Mouse (Mus musculus): Measurements from ENCODE around the gene Usp34.
"Not testable (repeated sequence)": the region's sequence is repeated elsewhere in the genome, so short reads cannot be mapped to it uniquely, and the experiment has no call there.

The Usp34 gene

DNA sequence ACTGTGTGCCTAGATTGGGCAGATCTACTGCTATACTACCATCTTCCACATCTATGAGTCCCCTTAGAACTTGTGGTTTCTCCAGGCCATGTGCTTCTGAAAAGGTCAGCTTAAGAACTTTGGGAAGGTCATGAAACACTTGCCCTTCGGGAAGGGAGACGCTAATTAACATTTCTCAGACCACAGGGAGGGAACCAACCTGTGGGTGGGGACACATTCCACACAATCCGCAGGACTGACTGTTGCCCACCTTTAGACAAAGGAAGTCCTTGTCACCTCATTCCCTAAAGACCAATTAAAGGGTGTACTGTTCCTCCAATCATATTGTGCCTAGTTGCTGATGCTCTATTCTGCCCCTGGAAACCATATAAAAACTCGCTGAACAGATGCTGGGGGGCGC lies 198.1 kb downstream of the Usp34 start:
- not testable (repeated sequence) for DNase-seq

DNA sequence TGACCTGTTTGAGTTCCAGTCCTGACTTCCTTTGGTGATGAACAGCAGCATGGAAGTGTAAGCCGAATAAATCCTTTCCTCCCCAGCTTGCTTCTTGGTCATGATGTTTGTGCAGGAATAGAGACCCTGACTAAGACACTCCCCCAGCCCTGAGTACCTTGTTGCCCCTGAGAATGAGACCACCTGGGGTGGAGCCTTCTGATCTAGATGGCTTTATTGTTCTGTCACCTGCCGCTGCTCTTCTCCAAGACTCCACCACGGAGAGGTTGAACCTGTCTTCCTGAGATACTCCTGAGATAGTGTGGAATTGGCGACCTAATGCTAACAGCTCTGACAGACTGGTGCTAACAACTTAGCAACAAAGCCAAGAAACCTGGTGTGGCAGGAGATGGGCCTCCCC lies 208.1 kb downstream of the Usp34 start:
- DNase-seq = not testable (repeated sequence)

DNA sequence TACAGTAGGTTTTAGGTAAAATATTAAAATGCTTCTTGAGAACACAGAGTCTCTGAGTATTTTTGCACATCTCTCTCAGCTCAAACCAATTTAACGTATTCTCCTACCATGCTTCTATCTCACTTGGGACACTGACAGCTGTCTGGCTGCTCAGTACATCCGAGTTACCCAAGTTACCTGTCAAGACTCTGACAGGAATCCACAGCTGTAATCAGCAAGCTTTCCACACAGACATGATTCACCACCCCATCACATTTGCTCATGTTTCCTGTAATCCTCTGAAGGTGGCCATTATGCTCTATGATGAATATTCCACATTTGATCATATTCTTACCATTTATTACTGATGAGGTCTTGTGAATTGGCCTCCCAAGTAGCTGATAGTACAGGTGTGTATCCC lies 208.6 kb downstream of the Usp34 start:
- no peak for DNase-seq

DNA sequence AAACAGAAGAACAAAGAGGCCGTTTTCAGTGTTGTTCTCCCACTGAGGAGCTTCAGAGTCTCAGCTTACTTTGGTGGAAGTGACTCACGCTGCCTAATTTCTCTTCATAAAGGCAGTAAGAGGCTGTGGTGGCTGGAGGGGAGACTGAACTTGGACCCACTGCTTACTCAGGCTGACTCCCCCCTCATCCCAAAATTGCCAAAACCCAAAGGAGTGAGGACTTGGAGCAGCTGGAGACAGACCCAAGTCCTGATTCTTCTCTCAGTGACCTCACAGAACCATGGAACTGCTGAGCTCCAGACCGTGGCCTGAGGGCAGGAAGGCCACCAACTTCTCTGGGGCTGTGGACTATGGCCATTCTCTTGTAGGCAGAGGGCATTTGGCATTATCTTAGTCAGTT lies 212.3 kb downstream of the Usp34 start:
- no peak for DNase-seq

DNA sequence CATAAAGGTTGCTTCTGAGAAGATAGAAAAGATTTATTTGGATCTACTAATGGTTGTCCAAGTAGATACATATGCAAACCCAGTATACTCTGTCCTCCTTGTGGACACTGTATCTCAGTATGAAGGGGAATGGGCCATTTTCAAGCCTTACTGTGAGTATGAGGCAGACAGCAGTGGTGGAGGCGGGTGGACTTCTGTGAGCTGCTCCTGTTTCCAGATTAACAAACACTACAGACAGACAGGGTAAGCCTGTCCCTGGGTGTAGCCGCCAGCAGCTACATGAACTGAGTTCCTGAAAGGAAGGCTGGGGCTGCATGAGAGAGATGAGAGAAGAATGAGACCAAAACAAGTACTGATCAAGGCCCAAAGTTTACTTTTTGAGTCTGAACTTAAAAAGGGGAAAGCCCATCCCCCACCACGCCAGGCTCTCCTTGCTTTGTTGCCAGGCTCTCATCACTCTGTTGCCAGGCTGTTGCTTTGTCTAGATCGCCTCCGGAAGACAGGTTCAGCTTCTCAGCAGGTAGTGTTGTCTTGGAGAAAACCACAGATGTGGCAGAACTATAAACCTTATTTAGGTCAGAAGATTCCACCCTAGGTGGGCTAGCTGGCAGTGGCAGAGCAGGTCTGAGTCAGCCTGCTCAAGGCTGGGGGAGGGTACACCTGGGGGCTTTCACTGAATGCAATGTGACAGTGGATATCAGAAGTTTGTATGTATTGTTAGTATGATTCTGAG lies 213.9 kb downstream of the Usp34 start, which contains the start of gene 1700093K21Rik:
1700093K21Rik (minus strand) TSS at position 683 of the 733 bp plus-strand sequence.
- no peak for DNase-seq

DNA sequence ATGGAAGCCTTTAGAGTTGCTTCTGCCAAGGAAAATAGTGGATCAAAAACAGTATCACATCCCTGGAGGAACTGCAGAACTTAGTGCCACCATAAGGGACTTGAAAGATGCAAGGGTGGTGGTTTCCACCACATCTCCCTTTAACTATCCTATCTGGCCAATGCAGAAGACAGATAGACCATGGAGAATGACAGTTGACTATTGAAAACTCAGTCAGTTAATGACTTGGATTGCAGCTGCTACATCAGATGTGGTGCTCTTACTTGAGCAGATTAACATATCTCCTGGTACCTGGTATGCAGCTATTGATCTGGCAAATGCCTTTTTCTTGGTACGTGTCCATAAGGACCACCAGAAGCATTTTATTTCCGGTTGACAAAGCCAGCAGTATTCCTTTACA lies 230.8 kb downstream of the Usp34 start:
- DNase-seq = no peak

All from lung, adult 18-20 months (tissue).